8 mouse cellular contexts compared by ENCODE assay signal in genomic region chr9:15301399-15301798, GRCm38 (mm10). TPM values are rescaled to one million over a fixed set of nuclear protein-coding genes. Genes with fewer than 3 reads are reported as not detected.
DNase-seq lines count a peak whose midpoint lies in the region; ATAC-seq and TF ChIP-seq lines count a peak whose summit lies in the region.

No protein-coding gene starts in this region.

- TF ChIP-seq POLR2A in testis, adult 2 months (IDR thresholded peaks at IDR 0.05; ENCODE audit: control insufficient read depth, low read depth, low read length) = 0 out of 2 replicates have a peak, but pooled peaks have one; percentile 23

- no peaks in the 10 kb centered on the region for H3K27me3 ChIP-seq in intestine, postnatal 0 days (replicated peaks; ENCODE audit: control insufficient read depth, insufficient read depth, low read length)
- no peaks in the 10 kb centered on the region for H3K27me3 ChIP-seq in liver, embryonic 15.5 days
- H3K27me3 ChIP-seq in testis, adult 2 months (ENCODE audit: control insufficient read depth, insufficient read depth, low read length) = no peaks in the 10 kb centered on the region

- H3K36me3 ChIP-seq in intestine, postnatal 0 days (ENCODE audit: control insufficient read depth, insufficient read depth) = 0 out of 2 replicates have a peak, but pooled peaks cover 5% of the 10 kb centered on the region
- H3K36me3 ChIP-seq in liver, embryonic 15.5 days (replicated peaks) = no peaks in the 10 kb centered on the region
- H3K36me3 ChIP-seq in testis, adult 2 months (ENCODE audit: control insufficient read depth, insufficient read depth, low read length) = no peaks in the 10 kb centered on the region; the same call in 1 of the 2 replicates

- no peak for TF ChIP-seq CTCF in intestine, postnatal 0 days (IDR thresholded peaks at IDR 0.05; ENCODE audit: low read depth)
- TF ChIP-seq CTCF in testis, adult 2 months (IDR thresholded peaks at IDR 0.05; ENCODE audit: control insufficient read depth, insufficient read depth, insufficient replicate concordance, low read depth, low read length) = no peak

- 7% methylated on average over 6 of the region's 6 CpGs for WGBS in intestine, postnatal 0 days
- 38% methylated on average over 6 of the region's 6 CpGs for WGBS in liver, embryonic 15.5 days (ENCODE audit: insufficient replicate concordance)

- no peaks in the 10 kb centered on the region for H3K4me1 ChIP-seq in intestine, postnatal 0 days (replicated peaks; ENCODE audit: control insufficient read depth, insufficient read depth, low read length)
- peaks cover 12% of the 10 kb centered on the region for H3K4me1 ChIP-seq in liver, embryonic 15.5 days (replicated peaks)
- H3K4me1 ChIP-seq in testis, adult 2 months (ENCODE audit: control insufficient read depth, insufficient read depth, low read length) = peaks cover 5% of the 10 kb centered on the region; the same call in 1 of the 2 replicates

- no peaks in the 10 kb centered on the region for H3K9me3 ChIP-seq in intestine, postnatal 0 days (ENCODE audit: control insufficient read depth)
- H3K9me3 ChIP-seq in liver, embryonic 15.5 days (replicated peaks) = no peaks in the 10 kb centered on the region

- peak; percentile 38 for DNase-seq in ovary, postnatal 36 days (ENCODE audit: low spot score)
- no peak for DNase-seq in ovary, postnatal 14 days (ENCODE audit: low spot score)
- DNase-seq in gastrocnemius, postnatal 25 days = peak; percentile 29
- DNase-seq in left cerebral cortex, adult 9 months (ENCODE audit: low spot score in 2 of 2) = no peak
- DNase-seq in spleen, adult 18-20 months = no peak

- peak overlapping the region; percentile 77 for H3K27ac ChIP-seq in intestine, postnatal 0 days (ENCODE audit: low read depth, low read length)
- peak overlapping the region; percentile 0 for H3K27ac ChIP-seq in liver, embryonic 15.5 days (replicated peaks)
- H3K27ac ChIP-seq in testis, adult 2 months (ENCODE audit: control insufficient read depth, insufficient read depth, low read depth, low read length) = peak overlapping the region; percentile 70

- no peak overlapping the region for H3K9ac ChIP-seq in intestine, postnatal 0 days (ENCODE audit: low read depth, low read length)
- no peak overlapping the region for H3K9ac ChIP-seq in liver, embryonic 15.5 days

- H3K4me2 ChIP-seq in intestine, postnatal 0 days (replicated peaks; ENCODE audit: low read depth) = peak overlapping the region; percentile 50
- peak overlapping the region; percentile 21 for H3K4me2 ChIP-seq in liver, embryonic 15.5 days

- 0 out of 2 replicates have a peak overlapping the region, but pooled peaks have one; percentile 6 for H3K4me3 ChIP-seq in intestine, postnatal 0 days (ENCODE audit: low read depth, low read length)
- no peak overlapping the region for H3K4me3 ChIP-seq in liver, embryonic 15.5 days (replicated peaks)
- no peak overlapping the region for H3K4me3 ChIP-seq in testis, adult 2 months (ENCODE audit: control insufficient read depth, low read depth, low read length)

- ATAC-seq in intestine, postnatal 0 days = peak; percentile 85
- ATAC-seq in liver, embryonic 15.5 days (ENCODE audit: insufficient read depth) = peak; percentile 9; the same call in 1 of the 2 replicates

RNA-seq across cellular contexts. Expression of gene Taf1d, which starts 4.6 kb away (rescaled TPM):
- 10 to 100 TPM; 65.4 to 80.6 TPM for total RNA-seq in gastrocnemius, postnatal 25 days (2021)
- 41.5 and 43.0 TPM in 2 replicates for polyA plus RNA-seq in intestine, postnatal 0 days (2015; fragmentation: Nextera tagmentation; extraction: Ambion mirVana)
- polyA plus RNA-seq in liver, embryonic 15.5 days (2015; fragmentation: Nextera tagmentation; extraction: Ambion mirVana) = 23.3 and 25.7 TPM in 2 replicates
- polyA plus RNA-seq in testis, adult 2 months (2012; rRNA removed) = 15.1 and 16.8 TPM in 2 replicates

RNA-seq across cellular contexts. Expression of gene 4931406C07Rik, which starts 4.8 kb away (rescaled TPM):
- 1 to 10 TPM; 2.5 to 7.3 TPM for total RNA-seq in gastrocnemius, postnatal 25 days (2021)
- 15.4 and 19.1 TPM in 2 replicates for polyA plus RNA-seq in intestine, postnatal 0 days (2015; fragmentation: Nextera tagmentation; extraction: Ambion mirVana)
- polyA plus RNA-seq in liver, embryonic 15.5 days (2015; fragmentation: Nextera tagmentation; extraction: Ambion mirVana) = 3.6 and 3.9 TPM in 2 replicates
- 13.4 and 17.7 TPM in 2 replicates for polyA plus RNA-seq in testis, adult 2 months (2012; rRNA removed)

RNA-seq across cellular contexts. Expression of gene Med17, which starts 21.7 kb away (rescaled TPM):
- 1 to 10 TPM; 8.1 to 9.4 TPM for total RNA-seq in gastrocnemius, postnatal 25 days (2021)
- polyA plus RNA-seq in intestine, postnatal 0 days (2015; fragmentation: Nextera tagmentation; extraction: Ambion mirVana) = 18.1 and 20.4 TPM in 2 replicates
- 13.3 and 16.8 TPM in 2 replicates for polyA plus RNA-seq in liver, embryonic 15.5 days (2015; fragmentation: Nextera tagmentation; extraction: Ambion mirVana)
- 12.1 and 17.3 TPM in 2 replicates for polyA plus RNA-seq in testis, adult 2 months (2012; rRNA removed)

RNA-seq across cellular contexts. Expression of gene Cep295, which starts 56.2 kb away (rescaled TPM):
- total RNA-seq in gastrocnemius, postnatal 25 days (2021) = 1 to 10 TPM; 5.9 to 6.1 TPM
- 3.8 and 4.6 TPM in 2 replicates for polyA plus RNA-seq in intestine, postnatal 0 days (2015; fragmentation: Nextera tagmentation; extraction: Ambion mirVana)
- 6.1 and 6.8 TPM in 2 replicates for polyA plus RNA-seq in liver, embryonic 15.5 days (2015; fragmentation: Nextera tagmentation; extraction: Ambion mirVana)
- 17.4 and 20.8 TPM in 2 replicates for polyA plus RNA-seq in testis, adult 2 months (2012; rRNA removed)

Comparison
In these comparisons a context has a peak if more than half of its experiments do, and no peak if none do; other contexts are left out.
1. DNase-seq: peak in ovary, postnatal 36 days (single experiment) and gastrocnemius, postnatal 25 days (single experiment); none in ovary, postnatal 14 days (single experiment), left cerebral cortex, adult 9 months (0 of 2) and spleen, adult 18-20 months (0 of 2).
2. H3K27ac ChIP-seq: peak in every context shown above with its lines; median percentile 77 in intestine, postnatal 0 days; 70 in testis, adult 2 months; 0 in liver, embryonic 15.5 days.